Mouse (Mus musculus): ENCODE measurements at regions not wholly inside any gene's neighbourhood (a gene's known extent, or its start where the extent isn't known, plus 50 kb on each side); places are given as distances from the start of the nearest gene placed in this dataset.

DNA sequence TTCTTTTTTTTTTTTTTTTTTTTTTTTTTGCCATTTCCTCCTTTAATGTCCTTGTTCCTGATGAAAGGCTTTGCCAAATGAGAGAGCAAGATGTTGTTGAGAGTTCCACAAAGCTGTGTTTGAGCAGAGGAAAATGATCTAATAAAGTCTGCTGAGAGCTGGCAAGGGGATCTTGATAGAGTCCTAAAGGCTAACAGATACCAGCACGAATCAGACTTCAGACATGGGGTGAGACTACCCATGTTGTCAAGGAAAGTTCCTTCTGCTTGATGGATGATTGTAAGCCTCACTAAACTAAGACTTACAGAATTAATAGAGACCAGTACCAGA, 665.2 kb upstream of the Fam92a start:
- no peak for DNase-seq (ENCODE audit: low spot score)

DNA sequence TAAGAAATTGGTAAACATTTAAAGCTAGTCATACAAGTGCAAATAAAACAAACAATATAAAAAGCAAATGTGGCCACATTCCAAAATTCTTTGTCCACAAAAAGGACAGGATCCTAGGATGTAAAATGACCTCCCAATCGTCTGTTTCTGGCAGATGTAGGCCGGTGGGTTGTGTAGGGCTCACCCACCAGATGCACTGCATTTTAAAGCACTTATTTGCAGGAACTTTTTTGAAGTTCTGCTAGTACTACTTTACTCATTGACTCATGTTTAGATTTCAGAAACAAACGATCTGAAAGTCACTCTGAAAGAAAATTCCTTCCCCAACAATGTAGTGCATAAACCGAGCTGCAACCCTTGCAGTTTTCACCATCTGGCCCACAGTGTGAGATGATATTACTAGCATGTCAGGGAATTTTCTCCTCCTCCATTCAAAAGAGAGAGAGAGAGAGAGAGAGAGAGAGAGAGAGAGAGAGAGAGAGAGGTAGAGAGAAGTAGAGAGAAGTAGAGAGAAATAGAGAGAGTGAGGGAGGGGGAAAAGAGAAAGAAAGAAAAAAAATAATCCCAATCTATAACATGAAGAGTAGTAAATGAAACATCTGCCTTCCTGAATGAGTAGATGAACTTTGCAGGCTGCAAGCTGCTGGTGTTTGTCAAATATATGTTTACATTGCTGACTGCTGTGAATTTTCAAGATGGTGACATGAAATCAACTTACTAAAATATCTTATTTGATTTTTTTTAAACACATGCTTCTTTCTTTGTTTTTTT, 664.7 kb upstream of the Fam92a start:
- DNase-seq (ENCODE audit: low spot score) = no peak

DNA sequence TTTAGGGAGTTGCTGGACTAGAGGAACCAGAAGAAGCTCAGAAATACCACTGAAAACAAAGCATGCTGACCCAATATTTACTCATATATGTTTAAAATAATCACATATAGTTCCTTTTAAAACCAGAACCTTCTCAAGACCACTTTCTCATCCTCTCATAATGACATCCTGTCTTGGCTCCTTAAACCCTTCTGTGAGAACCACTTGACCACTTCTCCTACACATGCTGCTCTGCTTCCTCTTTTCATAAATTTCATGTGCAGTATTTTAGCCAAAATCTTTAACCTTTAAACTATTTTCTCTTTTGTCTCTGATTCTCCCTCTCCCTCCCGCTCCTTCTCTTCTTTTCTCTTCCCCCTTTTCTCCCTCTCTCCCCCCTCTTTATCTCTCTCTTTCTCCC, 654.6 kb upstream of the Fam92a start:
- no peak for DNase-seq (ENCODE audit: low spot score)

DNA sequence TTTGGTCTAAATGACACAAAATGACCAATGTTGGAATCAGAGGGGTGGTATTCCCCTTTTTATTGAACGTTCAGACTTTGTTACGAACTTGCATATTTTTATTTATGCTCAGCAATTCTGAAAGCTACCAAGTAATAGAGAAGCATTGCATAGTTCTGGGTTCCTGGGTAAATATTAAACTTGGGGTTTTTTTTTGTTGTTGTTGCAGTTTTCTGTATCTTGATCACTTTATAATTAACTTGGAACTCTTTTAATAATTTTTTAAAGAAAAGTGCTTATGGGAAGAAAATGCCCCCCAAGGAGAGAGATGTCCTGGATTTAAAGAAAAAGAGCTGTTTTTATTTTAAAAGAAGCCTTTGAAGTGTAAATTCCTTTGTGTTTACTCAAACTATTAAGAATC, 642.4 kb upstream of the Fam92a start:
- no peak for DNase-seq (ENCODE audit: low spot score)

DNA sequence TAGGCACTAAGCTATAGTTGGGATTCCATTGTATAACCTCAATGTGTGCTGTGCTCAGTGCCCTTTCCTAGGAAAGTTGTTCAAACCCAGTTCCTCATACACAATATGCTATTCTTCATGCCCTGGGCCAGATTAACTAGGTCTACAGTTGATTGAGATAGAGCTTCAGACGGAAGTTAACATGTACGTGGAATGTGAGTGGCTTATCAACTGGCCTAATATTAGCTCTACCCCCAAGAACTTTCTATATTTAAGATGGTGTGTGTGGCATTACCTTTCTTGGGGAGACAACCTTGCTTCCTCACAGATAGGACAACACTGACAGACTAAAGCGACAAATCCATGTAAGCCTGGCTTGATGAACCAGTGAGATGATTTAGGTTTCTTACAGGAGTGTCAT, 629.4 kb upstream of the Fam92a start:
- DNase-seq (ENCODE audit: low spot score) = no peak

DNA sequence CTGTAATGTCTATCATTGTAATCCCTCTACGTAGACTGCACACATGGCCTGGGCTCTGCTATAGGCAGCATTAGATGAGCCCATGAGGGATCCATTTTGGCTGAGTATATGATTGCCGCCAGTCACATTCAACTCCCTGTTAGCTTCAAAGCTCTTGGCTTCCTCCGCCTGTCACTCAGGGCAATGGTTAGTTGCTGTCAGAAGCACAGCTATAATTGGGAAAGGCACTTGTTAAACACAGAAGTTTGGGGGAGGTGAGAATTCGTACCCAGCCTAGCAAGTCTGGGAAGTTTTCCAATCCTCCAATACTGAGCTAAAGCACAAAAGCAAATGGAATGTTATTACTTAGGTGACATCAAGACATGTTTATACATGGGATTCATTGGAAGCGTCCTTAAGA, 627.7 kb upstream of the Fam92a start:
- no peak for DNase-seq (ENCODE audit: low spot score)

DNA sequence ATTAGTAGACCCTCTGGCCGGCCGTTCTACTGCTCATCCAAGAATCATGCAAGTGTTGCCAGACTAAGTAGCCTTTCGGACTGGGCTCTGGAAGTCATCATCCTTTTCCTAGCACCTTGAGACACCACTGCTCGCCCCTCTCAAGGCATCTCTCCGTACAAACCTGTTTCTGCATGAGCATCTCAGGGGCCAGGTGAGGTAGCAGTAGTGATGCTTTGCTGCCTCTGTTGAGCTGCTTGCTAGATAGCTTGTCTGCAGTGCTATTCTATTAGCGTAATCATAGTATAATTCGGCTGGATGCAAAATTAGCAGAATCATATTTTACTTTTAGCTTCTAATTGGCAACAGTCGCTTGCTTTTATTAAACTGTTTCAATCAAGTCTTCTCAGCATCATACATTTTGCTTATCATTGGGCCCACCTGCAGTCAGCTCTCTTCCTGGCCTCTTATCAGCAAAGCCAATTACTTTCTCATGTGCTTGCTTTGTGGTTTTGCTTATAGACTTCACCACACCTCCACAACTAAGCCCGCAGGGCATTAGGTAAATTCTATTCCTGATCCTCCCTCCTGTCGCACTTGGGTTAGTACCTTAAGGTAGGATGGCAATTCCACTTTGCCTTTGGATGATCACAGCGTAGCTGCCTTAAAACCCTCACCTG, 621.1 kb upstream of the Fam92a start:
- no peak for DNase-seq (ENCODE audit: low spot score)

DNA sequence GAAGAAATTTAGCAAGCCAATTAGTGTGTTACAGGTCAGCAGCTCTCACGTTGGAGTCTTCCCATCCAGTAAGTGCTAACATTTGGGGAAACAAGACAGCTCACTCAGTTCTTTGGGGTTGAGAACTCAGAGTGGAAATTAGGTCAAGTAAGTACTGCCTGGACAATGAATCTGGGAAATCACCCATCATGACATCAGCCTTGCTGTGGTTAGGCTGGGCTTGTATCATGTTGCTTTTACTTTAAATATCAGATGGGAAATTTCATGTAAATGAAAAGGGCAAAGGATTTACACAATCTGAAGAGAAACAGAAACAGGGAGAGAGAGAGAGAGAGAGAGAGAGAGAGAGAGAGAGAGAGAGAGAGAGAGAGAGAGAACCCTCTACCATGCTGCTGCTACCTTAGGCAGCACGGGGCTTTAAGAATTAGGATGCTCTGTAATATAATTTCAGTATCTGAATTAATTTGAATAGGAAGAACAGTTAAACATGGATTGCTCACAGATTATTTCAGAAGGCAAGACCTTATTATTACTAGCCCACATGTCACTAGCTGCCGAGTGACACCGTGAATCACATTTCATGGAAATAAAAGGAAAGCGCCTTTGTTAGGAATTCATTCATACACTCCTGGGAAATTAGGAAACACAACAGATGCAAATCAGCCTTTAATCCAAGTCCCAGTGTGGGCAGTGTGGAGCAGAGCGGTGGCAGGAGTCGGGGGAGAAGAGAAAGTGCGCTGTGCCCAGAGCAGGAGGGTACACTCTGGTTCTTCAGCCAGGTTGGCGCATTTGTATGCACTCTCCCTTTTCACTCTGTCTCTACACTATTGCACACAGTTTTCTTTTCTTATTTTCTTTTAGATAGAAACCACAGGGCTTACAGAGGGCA, 620.2 kb upstream of the Fam92a start:
- DNase-seq (ENCODE audit: low spot score) = no peak

DNA sequence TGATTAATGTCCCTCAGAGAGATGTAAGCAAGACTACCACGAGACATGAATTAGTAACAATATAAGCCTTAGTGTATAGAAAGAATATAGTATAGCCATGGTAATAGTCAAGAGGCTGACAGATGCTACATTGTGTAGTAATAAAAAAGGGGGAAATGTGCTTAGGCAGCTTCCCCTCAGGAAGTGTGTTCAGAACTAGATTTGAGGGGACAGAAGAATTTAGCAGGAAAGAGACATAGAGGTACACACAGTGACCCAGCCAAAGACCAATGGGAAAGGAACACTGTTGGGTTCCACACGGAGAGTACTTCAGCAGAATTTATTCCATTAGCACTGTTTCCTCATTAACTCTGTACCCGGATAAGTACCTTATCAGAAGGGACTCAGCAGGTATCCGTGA, 614.0 kb upstream of the Fam92a start:
- DNase-seq (ENCODE audit: low spot score) = no peak

DNA sequence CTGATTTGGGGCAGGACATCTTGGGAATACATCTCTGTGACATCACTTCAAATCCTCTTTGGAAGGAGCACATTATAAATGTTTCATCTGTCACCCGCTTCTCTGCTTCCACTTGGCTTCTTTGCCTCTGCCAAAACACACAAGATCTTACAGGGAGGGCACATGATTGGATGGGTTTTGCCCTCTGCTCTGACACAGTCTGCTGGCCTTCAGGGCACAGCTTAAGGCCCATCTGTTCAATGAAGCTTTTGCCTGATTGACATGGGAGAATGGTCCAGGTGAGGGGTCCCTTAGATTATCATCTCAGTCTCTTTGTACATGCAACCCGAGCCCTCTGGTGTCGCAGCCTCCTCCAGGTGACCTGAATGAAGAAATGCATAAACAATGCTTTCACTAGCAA, 612.7 kb upstream of the Fam92a start:
- no peak for DNase-seq (ENCODE audit: low spot score)

DNA sequence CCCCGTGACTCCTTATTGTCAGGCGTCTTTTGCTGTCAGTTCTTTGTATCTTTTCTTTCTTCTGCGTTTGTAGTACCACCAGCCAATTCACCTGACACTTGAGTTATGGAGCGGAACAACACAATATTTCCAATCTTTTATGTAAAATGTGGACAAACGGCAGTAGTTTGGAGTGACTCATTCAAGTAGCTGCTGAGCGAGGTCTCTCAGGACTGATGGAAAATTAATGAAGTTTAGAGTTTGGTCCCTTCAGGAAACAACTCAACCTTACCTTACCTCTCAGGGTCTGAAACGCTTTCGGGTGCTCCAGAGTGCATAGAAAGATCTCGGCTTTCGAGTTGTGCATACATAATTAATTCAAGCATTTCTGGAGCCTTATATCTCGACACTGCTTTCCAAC, 612.3 kb upstream of the Fam92a start:
- no peak for DNase-seq (ENCODE audit: low spot score)

DNA sequence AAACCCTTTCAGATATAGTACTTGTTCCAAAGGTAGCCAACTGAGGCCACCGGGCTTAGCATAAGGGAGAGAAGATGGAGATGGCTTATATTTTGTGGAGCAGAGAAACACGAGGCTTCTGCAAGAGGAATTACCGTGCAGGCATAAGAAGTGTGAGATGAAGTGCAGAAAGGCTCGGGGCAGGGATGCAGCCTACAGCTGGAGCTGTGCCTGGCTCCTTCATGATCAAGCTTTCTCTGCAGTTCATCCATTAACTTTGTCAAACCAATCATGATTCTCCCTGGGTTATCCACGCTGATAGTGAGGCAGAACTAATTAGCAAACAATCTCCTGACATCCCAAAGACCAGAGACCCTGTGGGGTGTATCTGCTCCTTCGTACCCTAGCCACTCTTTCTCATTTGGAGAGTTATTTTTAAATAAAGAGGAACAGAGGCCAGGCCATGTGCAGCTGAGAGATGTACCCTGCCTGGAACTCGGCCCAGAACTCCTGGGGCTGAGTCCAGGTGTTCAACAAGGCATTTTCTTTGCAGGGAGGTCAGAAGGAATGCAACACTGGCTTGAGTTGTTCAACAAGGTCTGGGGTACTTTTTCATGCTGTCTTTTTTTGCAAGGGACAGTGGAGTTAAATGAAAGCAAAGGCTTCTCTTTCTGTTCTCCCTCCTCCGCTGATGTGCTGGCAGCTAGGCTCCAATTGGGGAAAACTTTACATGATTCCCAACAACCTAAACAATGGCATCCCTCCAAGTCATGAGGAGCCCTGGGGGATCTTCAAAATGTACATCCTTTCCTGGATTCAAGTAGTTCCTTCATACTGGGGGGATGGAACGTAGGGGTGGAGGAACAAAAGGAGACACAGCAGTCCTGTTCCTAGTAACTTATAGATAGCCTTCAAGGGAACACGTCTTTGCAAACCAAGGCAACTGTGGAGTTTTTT, 610.4 kb upstream of the Fam92a start:
- DNase-seq (ENCODE audit: low spot score) = no peak

DNA sequence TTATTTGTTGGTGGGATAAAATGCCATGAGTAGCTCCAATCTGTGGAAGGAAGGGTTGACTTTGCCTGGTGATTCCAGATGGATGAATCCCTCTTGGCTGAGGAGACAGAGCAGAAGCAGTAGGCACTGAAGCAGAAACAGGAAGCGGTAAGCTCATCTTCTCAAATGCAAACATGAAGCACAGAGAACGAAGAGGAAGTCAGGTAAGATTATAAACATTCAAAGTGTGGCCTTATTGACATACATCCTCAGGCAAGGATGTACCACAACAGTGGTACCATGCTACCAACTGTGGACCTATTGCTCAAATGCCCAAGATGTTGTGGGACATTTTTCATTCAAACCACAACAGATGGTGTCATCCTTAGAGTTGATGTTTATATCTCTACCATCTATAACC, 608.4 kb upstream of the Fam92a start:
- no peak for DNase-seq (ENCODE audit: low spot score)

DNA sequence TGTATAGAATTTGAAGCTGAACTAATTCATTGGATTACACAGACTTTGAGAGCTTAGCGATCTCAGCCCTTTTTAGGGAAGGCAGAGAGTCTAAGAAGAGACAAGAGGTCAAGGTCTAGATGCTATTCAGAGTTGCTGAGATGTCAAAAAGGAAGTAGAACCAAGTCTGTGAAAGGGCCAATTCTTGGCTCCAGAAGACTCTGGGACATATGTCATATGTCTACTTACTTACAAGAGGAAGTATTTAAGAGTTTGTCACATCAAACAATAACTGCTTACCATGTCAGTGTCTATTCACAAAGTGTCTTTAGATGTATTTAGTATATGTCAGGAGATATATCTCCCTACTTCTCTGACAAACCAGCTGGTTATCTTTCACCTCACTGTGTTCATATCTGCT, 607.4 kb upstream of the Fam92a start:
- DNase-seq (ENCODE audit: low spot score) = no peak

DNA sequence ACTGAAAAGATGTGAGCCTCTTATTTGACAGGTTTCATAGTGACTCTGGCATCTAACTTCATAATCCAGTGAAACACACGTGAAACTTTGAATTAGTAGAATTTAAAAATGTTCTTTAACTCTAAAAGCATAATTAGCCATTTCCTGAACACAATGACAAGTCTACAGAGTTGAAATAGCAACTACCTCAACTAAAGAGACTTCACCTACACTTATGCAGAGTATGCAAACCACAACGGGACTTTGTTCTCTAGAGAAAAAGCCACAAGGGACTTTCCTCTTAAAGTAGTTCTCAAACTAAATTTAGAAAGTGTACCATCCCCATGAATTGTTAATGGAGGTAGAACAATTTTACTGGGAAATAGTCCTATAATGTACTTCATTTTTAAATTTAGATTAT, 606.3 kb upstream of the Fam92a start:
- DNase-seq (ENCODE audit: low spot score) = no peak

DNA sequence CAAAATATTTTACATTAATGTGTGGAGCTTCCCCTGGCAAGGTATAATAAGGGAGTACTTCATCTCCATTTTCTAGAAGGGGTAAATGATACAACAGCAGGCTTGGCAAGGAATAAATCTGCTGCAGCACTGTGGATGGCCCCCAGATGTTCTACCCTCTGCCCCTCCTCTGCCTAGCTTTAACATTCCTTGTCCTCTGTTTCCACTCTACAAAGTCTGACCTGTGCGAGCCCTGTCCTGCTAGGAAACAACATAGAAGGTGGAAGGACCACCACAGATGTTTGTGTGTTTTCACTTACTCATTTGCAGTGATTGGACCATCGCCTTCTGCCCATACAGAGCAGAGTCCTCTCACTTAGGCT, 604.4 kb upstream of the Fam92a start:
- no peak for DNase-seq (ENCODE audit: low spot score)

DNA sequence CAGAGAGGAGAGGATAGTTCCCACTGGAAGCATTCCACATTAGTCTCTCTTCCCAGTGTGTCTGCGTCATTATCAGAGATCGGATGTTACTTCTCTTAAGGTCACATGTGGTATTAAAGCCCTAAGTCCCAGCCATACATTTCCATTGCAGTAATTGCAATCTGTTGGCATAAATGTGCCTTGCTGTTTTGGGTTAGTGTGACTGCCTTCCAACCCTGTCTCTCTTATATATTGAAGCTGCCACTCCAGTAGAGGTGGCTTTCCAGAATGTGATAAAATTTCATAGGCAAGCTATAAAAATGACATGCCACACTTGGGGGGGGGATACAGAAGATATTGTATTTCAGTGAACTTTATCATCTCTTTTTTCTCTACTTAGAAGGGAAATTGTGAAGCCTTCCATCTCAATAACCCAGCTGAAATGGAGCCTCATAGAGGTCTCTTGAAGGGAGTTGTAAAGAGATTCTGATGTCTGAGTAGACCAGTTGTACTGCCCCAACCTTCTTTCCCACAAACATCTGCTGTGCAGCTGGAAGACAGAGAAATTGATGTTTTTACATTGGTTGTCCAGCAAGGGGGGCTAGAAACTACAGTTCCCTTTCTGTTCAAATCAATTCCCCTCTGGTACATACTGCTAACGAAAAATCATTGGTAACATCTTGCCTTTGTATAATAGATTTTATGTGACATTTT, 603.9 kb upstream of the Fam92a start:
- DNase-seq (ENCODE audit: low spot score) = peak; percentile 18

DNA sequence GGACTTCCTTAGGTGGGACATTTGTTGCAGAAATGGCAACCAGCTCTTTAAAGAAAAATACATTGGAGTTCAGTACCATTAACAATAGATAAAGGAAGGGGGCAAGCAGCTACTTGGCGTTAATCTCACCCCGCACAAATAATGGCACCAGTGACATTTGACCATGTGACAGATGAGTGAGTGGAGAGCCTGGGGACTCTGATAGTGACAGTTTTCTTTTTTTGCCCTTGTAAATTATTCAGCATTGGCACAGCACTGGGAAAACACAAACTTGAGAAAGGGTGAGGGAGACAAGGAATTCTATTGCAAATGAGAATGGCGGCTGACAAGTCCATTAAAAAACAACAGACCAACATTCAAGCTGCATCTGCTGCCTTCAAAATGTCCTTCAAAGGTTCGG, 603.3 kb upstream of the Fam92a start:
- no peak for DNase-seq (ENCODE audit: low spot score)

DNA sequence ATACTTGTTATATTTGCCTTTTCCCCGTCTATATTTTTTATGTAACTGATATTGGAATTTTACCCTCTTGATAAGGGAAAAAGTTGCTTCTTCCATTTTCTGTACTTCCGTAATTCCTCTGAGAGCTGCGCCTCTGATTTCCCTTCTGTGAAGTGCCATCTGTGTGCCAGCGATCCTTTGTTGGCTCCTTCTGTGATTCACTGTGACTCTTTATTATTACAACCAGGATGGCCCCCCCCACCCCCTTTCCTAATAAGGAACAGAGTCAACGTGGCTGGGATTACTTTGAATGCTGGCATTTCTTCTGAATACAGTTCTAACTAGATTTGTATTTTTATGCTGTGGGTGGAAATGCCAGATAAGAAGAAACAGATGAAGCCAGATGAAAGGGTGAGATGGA, 602.9 kb upstream of the Fam92a start:
- no peak for DNase-seq (ENCODE audit: low spot score)

DNA sequence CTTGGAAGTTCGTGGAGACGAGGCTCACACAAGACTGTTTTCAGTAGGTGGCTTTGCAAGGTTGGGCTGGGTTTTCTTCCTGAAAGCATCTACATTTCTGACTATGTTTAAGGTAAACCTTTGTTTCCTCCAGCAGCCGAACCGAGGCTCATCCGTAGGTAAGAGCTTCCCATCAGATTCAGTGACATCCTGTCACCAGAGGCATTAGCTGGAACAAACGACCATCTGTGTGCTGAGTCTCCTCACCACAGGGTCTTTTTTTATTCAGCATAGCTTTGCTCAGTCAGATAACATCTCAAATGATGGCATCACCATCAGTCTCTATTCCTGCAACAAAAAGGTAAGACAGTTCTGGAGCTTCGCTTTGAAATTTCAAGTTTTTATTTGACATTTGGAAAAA, 601.4 kb upstream of the Fam92a start:
- DNase-seq (ENCODE audit: low spot score) = no peak

DNA sequence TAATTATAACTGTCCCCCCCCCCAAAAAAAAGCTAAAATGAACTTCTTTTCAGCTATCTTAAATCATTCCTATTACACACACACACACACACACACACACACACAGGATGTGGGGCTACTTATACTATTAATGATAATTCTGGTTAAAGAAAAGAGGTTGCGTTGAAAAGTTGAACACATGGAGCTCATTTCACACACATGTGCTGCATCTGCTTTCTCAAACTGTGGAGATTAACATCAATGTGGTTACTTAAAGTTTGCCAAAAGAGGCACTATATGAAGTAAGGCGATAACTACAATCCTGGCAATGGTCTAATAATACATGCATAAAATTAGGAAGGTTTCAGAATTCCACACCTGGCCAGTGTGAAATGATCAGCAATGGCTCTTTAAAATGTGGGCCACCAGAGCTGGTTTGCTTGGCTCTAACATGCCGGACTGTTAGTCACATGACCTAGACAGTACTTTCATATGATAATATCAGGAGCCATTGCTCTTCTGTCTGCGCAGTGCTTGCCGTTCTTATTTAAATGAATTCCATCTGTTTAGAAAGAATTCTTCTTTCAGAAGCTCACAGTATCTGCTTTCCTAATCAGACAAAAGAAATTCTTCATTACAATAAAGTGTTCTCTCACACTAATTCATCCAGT, 598.4 kb upstream of the Fam92a start:
- DNase-seq (ENCODE audit: low spot score) = no peak

All from retina, embryonic 14.5 days (tissue).